Mouse (Mus musculus) intestine, embryonic 16.5 days (tissue): ENCODE measurements around the gene Coq8b. TPM values are rescaled to one million over a fixed set of nuclear protein-coding genes. Genes with fewer than 3 reads are reported as not detected.

ENCODE experiments used
- ATAC-seq: fragments of 200-750 bp; cut with Nextera tagmentation; 2 replicates; pipeline ENCODE4 v1.8.0; 2017; ENCODE audit warnings: moderate TSS enrichment, moderate library complexity
- H3K27ac ChIP-seq: fragments of 300-500 bp; sonication (generic); 2 replicates; pipeline ENCODE4 v1.5.1; 2014; ENCODE audit warnings: mild to moderate bottlenecking, low read length
- H3K27me3 ChIP-seq: fragments of 300-500 bp; sonication (generic); replicated peaks from 2 replicates; pipeline ENCODE4 v1.6.1; 2014; ENCODE audit warnings: low read length, control low read depth, mixed read lengths; ENCODE audit not compliant: control insufficient read depth, insufficient read depth
- H3K36me3 ChIP-seq: fragments of 300-500 bp; sonication (generic); 2 replicates; pipeline ENCODE4 v1.6.1; 2014; ENCODE audit warnings: low read length, control low read depth; ENCODE audit not compliant: control insufficient read depth, insufficient read depth
- H3K4me1 ChIP-seq: fragments of 300-500 bp; sonication (generic); 2 replicates; pipeline ENCODE4 v1.6.1; 2014; ENCODE audit warnings: low read length, control low read depth, mixed read lengths; ENCODE audit not compliant: control insufficient read depth, insufficient read depth
- H3K4me2 ChIP-seq: fragments of 300-500 bp; sonication (generic); 2 replicates; pipeline ENCODE4 v1.6.1; 2014; ENCODE audit warnings: low read depth, low read length, control low read depth
- H3K4me3 ChIP-seq: fragments of 300-500 bp; sonication (generic); 2 replicates; pipeline ENCODE4 v1.5.1; 2014; ENCODE audit warnings: mild to moderate bottlenecking, low read length
- H3K9ac ChIP-seq: fragments of 300-500 bp; sonication (generic); 2 replicates; pipeline ENCODE4 v1.6.1; 2014; ENCODE audit warnings: low read depth, low read length
- H3K9me3 ChIP-seq: fragments of 300-500 bp; sonication (generic); 2 replicates; pipeline ENCODE4 v1.6.1; 2016; ENCODE audit warnings: low read length, control low read depth; ENCODE audit not compliant: control insufficient read depth
- WGBS: fragments of 180-500 bp; shearing (Covaris S2); extraction: QIAGEN DNeasy Blood & Tissue Kit; methylation state at CpG from one replicate; pipeline ENCODE4 v1.1.7; 2014; 5-methylcytosine and 5-hydroxymethylcytosine counted together
- polyA plus RNA-seq: library from polyadenylated mRNA; unstranded; fragments of >200 nt; fragmentation: Nextera tagmentation; extraction: Ambion mirVana; gene quantifications from 2 replicates; pipeline ENCODE4 v1.2.1, GENCODE M21; 2015

Coq8b gene
- polyA plus RNA-seq, 1 experiment from 2014 or later = 26.3 TPM

DNA sequence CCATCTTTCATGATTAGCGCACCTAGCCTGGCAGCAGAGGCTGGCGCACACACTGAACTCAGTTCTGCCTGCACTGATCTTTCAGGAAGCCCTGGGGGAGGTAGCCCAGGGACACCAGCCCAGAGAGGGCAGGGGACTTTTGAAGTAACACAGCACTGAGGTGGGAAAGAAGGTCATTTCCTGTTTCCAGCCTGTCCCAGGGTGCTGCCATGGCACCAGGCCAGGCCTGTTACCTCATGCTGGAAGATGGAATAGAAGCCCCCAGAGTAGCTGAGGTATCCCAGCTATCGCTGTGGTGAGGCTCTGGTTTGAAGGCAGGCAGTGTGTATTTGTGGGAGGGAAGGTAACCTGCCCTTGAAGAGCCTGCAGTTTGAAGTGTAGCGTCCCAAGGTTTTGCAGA, 42.1 kb downstream of the Coq8b start:
- peaks cover 5% of the 10 kb centered on the region; the same call in 1 of the 2 replicates for H3K9me3 ChIP-seq
- no peak overlapping the region for H3K4me2 ChIP-seq
- H3K27me3 ChIP-seq = no peaks in the 10 kb centered on the region
- no peak overlapping the region for H3K9ac ChIP-seq
- no peak overlapping the region for H3K27ac ChIP-seq
- no peaks in the 10 kb centered on the region for H3K4me1 ChIP-seq
- H3K4me3 ChIP-seq = no peak overlapping the region
- 80% methylated on average over 4 of the region's 4 CpGs for WGBS
- peaks cover 7% of the 10 kb centered on the region; the same call in 1 of the 2 replicates for H3K36me3 ChIP-seq
- ATAC-seq = no peak

DNA sequence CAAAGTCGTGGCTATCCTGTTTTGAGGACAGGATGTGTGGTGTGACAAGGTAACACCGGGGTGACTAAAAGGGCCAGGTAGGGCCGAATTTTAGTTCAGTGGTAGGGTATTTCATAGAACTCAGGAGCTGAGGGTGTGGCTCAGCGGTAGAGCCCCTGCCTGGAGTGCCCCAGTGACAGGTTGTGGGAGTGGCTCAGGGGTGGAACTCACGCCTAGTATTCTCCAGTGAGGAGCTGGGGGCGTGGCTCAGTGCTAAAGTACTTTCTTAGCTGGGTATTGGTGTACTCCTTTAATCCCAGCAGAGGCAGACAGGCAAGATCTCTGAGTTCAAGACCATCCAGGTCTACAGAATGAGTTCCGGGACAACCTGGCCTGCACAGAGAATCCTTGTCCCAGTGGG, 43.2 kb downstream of the Coq8b start:
- Histone ChIP-seq H3K9ac (no peak overlapping the region), H3K27ac (no peak overlapping the region), H3K27me3 (no peaks in the 10 kb centered on the region), H3K36me3 (peaks cover 5% of the 10 kb centered on the region; the same call in 1 of the 2 replicates), H3K9me3 (peaks cover 5% of the 10 kb centered on the region; the same call in 1 of the 2 replicates), H3K4me2 (no peak overlapping the region), H3K4me3 (no peak overlapping the region), H3K4me1 (peaks cover 5% of the 10 kb centered on the region; the same call in 1 of the 2 replicates)
- 56% methylated on average over 7 of the region's 7 CpGs for WGBS
- peak; percentile 66 for ATAC-seq

DNA sequence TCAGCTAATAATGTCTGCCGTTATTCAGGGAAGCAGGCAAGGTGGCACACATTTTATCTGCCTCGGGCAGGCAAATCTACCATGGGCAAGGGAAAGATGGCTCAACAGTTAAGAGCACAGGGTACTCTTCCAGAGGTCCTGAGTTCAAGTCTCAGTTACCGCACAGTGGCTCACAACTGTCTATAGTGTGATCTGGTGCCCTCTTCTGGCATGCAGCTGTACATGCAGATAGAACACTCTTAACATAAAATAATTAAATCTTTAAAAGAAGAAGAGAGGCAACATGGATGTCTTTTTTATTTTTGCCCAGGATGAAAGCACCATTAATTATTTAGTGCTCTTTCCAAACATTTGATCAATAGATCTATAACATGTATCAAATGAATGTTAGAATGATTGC, 44.4 kb downstream of the Coq8b start:
- Histone ChIP-seq H3K9me3 (no peaks in the 10 kb centered on the region), H3K4me3 (no peak overlapping the region), H3K36me3 (peaks cover 7% of the 10 kb centered on the region), H3K27ac (no peak overlapping the region), H3K4me1 (peaks cover 13% of the 10 kb centered on the region; the same call in 1 of the 2 replicates), H3K4me2 (no peak overlapping the region), H3K9ac (no peak overlapping the region), H3K27me3 (no peaks in the 10 kb centered on the region)
- no peak for ATAC-seq
- 98% methylated on average over 3 of the region's 3 CpGs for WGBS

DNA sequence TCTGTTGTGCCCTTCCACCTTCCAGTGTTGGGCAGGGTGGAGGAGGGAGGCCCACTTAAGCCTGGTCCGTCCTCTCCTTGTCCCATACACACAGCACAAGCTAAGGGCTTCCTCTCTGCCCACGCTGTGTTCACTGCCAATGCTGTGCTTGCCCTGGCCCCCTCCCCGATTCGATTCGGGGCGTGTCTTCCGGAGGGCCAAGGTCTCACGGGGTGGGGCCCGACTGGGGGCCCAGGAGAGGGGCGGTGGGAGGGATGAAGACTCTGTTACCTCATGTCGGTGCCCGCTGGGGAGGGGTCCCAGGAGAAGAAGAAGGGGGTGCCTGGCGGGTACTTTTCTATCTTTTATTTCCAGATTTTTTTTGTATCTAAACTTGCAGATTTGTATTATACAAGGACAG, 48.9 kb downstream of the Coq8b start:
- 0 out of 2 replicates have a peak overlapping the region, but pooled peaks have one; percentile 14 for H3K9ac ChIP-seq
- H3K4me1 ChIP-seq = peaks cover 18% of the 10 kb centered on the region
- no peaks in the 10 kb centered on the region for H3K9me3 ChIP-seq
- no peak overlapping the region for H3K4me3 ChIP-seq
- H3K4me2 ChIP-seq = peak overlapping the region; percentile 39
- WGBS = 34% methylated on average over 13 of the region's 13 CpGs
- H3K27ac ChIP-seq = peak overlapping the region; percentile 68; the same call in 1 of the 2 replicates
- ATAC-seq = peak; percentile 34
- no peaks in the 10 kb centered on the region for H3K27me3 ChIP-seq
- peaks cover 5% of the 10 kb centered on the region for H3K36me3 ChIP-seq

DNA sequence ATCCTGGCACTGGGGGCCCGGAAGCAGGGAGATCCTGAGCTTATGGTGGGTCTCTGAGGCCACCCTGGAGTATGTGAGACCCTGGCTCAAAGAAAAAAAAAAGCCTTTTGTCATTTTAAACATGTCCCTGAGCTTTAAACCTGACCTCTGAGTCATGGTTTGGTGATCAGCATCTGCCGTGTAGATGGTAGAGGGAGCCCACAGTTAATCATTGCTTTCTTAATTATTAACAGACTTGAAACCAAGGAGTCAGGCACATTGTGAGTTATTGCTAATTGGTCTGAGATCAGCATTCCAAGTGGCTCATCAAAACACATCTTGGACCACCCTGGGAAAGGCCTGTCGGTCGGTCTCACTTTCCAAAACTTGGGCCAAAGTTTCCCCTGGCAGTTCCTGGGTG, 49.4 kb downstream of the Coq8b start:
- H3K4me3 ChIP-seq = no peak overlapping the region
- H3K27me3 ChIP-seq = no peaks in the 10 kb centered on the region
- H3K4me2 ChIP-seq = 0 out of 2 replicates have a peak overlapping the region, but pooled peaks have one; percentile 39
- no peak overlapping the region for H3K9ac ChIP-seq
- peaks cover 18% of the 10 kb centered on the region for H3K4me1 ChIP-seq
- peaks cover 2% of the 10 kb centered on the region; the same call in 1 of the 2 replicates for H3K36me3 ChIP-seq
- WGBS = 51% methylated on average over 4 of the region's 4 CpGs
- ATAC-seq = peak; percentile 55
- no peaks in the 10 kb centered on the region for H3K9me3 ChIP-seq
- peak overlapping the region; percentile 68; the same call in 1 of the 2 replicates for H3K27ac ChIP-seq

DNA sequence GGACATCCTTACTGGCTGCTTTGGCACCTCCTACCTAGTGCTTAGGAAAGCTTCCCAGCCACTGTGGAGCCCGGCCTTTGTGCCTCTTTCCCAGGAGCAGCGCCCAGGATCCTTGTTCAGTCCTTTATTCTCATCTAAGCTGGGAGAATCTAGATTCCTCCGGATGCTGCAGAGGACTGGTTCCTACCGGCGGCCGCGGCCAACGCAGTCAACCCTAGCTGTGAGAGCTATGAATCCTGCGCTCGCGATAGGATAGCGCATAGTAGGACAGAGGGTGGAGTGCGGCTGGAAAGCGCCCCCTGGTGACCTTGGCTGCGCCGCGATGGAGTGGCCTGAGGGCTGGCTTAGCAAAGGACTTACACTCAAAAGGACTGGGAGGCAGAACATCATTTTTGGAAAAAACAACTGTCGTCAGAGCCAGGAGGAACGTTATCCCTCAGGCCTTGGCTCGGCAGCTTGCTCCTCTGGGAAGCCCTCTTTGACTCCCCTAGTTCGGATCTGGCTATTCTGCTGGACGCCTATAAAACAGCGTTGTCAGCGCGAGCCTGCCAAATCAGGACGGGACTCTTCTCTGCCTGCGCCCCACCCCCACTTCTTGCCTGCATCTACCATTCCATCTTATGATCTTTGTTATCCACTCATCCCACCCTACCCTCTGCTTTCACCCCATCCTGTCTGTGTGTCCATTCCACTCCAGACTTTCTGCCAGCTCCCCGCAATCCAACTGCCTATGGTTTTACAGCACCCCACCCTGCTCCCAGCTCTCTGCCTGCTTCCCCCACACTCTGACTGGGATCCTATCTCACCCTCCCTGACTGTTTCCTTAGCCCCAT, 52.3 kb downstream of the Coq8b start:
- Histone ChIP-seq H3K36me3 (peaks cover 2% of the 10 kb centered on the region; the same call in 1 of the 2 replicates), H3K27ac (peak overlapping the region; percentile 59), H3K27me3 (no peaks in the 10 kb centered on the region), H3K4me2 (0 out of 2 replicates have a peak overlapping the region, but pooled peaks have one; percentile 13), H3K9ac (peak overlapping the region; percentile 2), H3K4me3 (no peak overlapping the region), H3K9me3 (no peaks in the 10 kb centered on the region), H3K4me1 (peaks cover 18% of the 10 kb centered on the region)
- peak; percentile 47 for ATAC-seq
- whole genome bisulfite sequencing = 4% methylated on average over 28 of the region's 28 CpGs

DNA sequence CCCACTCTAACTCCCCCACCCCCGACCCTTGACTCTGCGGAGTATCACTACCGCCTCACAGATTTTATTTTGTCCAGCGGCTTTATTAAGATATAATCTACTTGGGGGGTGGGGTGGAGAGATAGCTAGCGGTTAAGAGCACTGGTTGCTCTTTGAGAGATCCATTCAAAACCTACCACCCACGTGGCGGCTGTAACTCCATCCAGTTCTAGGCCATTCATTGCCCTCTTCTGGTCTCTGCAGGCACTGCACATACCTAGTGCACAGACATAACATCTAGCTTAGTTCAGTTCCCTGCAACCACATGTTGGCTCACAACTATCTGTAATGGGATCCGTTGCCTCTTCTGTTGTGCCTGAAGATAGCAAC, 52.9 kb downstream of the Coq8b start:
- Histone ChIP-seq H3K9ac (no peak overlapping the region; the same call in 1 of the 2 replicates), H3K4me3 (no peak overlapping the region), H3K27me3 (no peaks in the 10 kb centered on the region), H3K9me3 (no peaks in the 10 kb centered on the region), H3K27ac (no peak overlapping the region), H3K36me3 (peaks cover 2% of the 10 kb centered on the region; the same call in 1 of the 2 replicates), H3K4me1 (peaks cover 17% of the 10 kb centered on the region), H3K4me2 (0 out of 2 replicates have a peak overlapping the region, but pooled peaks have one; percentile 13)
- ATAC-seq = peak; percentile 70
- WGBS = 5% methylated on average over 8 of the region's 8 CpGs

DNA sequence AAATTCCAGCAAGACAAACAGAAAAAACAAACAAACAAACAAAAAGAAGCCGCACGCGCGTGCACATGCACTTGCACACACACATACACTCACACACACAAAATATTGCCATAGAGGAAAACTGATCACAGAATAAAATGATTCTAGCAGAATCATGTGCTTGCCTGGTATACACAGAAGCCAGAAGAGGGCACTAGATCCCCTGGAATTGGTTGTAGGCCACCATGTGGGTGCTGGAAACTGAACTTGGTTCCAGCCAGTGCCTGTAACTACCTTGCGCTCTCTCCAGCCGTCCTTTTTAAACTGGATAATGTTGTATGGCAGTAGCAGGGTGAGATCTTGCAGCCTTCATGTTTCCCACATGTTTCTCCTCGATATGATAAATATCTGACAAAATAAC, 55.9 kb downstream of the Coq8b start:
- Histone ChIP-seq H3K4me1 (peaks cover 6% of the 10 kb centered on the region; the same call in 1 of the 2 replicates), H3K4me3 (no peak overlapping the region), H3K4me2 (no peak overlapping the region), H3K27me3 (no peaks in the 10 kb centered on the region), H3K9me3 (no peaks in the 10 kb centered on the region), H3K36me3 (no peaks in the 10 kb centered on the region), H3K27ac (no peak overlapping the region), H3K9ac (no peak overlapping the region)
- ATAC-seq = no peak
- 89% methylated on average over 7 of the region's 7 CpGs for WGBS

DNA sequence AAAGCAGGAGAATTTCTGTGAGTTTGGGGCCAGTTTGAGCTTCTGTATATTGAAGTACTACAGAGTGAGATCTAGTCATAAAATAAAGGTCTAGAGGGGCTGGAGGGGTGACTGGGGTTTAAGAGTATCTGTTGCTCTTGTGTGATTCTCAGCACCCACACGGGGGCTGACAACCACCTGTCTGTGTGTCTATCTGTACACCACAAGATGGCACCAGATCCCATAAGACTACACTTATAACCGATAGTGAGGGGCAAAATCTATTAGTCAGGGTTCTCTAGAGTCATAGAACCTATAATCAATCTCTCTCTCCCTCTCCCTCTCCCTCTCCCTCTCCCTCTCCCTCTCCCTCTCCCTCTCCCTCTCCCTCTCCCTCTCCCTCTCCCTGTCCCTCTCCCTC, 57.7 kb downstream of the Coq8b start:
- H3K9ac ChIP-seq = no peak overlapping the region
- H3K36me3 ChIP-seq = no peaks in the 10 kb centered on the region
- ATAC-seq = no peak
- H3K27ac ChIP-seq = peak overlapping the region; percentile 23; the same call in 1 of the 2 replicates
- no peak overlapping the region for H3K4me2 ChIP-seq
- no peaks in the 10 kb centered on the region for H3K27me3 ChIP-seq
- no peaks in the 10 kb centered on the region for H3K9me3 ChIP-seq
- no peaks in the 10 kb centered on the region for H3K4me1 ChIP-seq
- 71% methylated on average over 2 of the region's 2 CpGs for WGBS
- H3K4me3 ChIP-seq = no peak overlapping the region
